Mouse (Mus musculus) CH12.LX (cell line): ENCODE measurements around the gene Parvg. TPM values are rescaled to one million over a fixed set of nuclear protein-coding genes. Genes with fewer than 3 reads are reported as not detected.

ENCODE experiments used
- DNase-seq: peaks from one replicate; pipeline ENCODE4 v3.0.0-alpha.2; 2013; ENCODE audit errors: extremely low read depth
- H3K27ac ChIP-seq: 2 replicates; pipeline ENCODE4 v1.5.1; 2012; ENCODE audit warnings: low read depth, mild to moderate bottlenecking, control low read depth, moderate library complexity; ENCODE audit not compliant: insufficient read depth
- H3K27me3 ChIP-seq: replicated peaks from 2 replicates; pipeline ENCODE3; 2012; ENCODE audit warnings: inconsistent platforms
- H3K36me3 ChIP-seq, 2 experiments: replicated peaks in 1 of 2; 2 replicates each; pipeline versions ENCODE3 to v1.6.1; 2012; ENCODE audit warnings: inconsistent platforms in 1 of 2, low read length in 1 of 2, mild to moderate bottlenecking in 1 of 2, mixed read lengths in 1 of 2, moderate library complexity in 1 of 2; ENCODE audit not compliant: control insufficient read depth in 1 of 2, insufficient read depth in 1 of 2
- H3K4me1 ChIP-seq, 2 experiments: 2 replicates each; pipeline ENCODE4 v1.6.1; 2012; ENCODE audit warnings: inconsistent platforms in 1 of 2, moderate library complexity in 1 of 2; ENCODE audit not compliant: insufficient read depth in 2 of 2, control insufficient read depth in 1 of 2
- H3K4me2 ChIP-seq: 2 replicates; pipeline ENCODE4 v1.6.1; 2012; ENCODE audit warnings: low read depth, mild to moderate bottlenecking, control low read depth; ENCODE audit not compliant: poor library complexity, insufficient read depth, severe bottlenecking
- H3K4me3 ChIP-seq, 3 experiments: fragments of 150-350 bp in 1 of 3; sonication (generic) in 1 of 3; replicated peaks in 1 of 3; 2 replicates each; pipeline versions ENCODE3 to v1.5.1; 2011 to 2012; ENCODE audit warnings: low read depth in 2 of 3, low read length in 2 of 3, mild to moderate bottlenecking in 2 of 3, moderate library complexity in 2 of 3, control low read depth in 1 of 3, improper control_type of control experiment in 1 of 3, inconsistent platforms in 1 of 3, mixed read lengths in 1 of 3; ENCODE audit not compliant: poor library complexity in 1 of 3
- H3K79me2 ChIP-seq: replicated peaks from 2 replicates; pipeline ENCODE4 v1.6.1; 2012; ENCODE audit warnings: mild to moderate bottlenecking, moderate library complexity; ENCODE audit not compliant: control insufficient read depth, poor library complexity, insufficient read depth, severe bottlenecking; ENCODE audit errors: extremely low read depth
- H3K9ac ChIP-seq: 2 replicates; pipeline ENCODE4 v1.6.1; 2012; ENCODE audit warnings: low read depth, mild to moderate bottlenecking, control low read depth, moderate library complexity; ENCODE audit not compliant: insufficient read depth
- H3K9me3 ChIP-seq: replicated peaks from 2 replicates; pipeline ENCODE3; 2012; ENCODE audit warnings: low read length, inconsistent platforms, mixed read lengths
- ELF1 ChIP-seq: IDR thresholded peaks from 2 replicates; pipeline ENCODE4 v1.6.1; 2014; ENCODE audit warnings: low read depth, mild to moderate bottlenecking, inconsistent platforms, low read length, improper control_type of control experiment
- EP300 ChIP-seq: IDR thresholded peaks from 2 replicates; pipeline ENCODE4 v1.6.1; 2011; ENCODE audit warnings: low read length, improper control_type of control experiment
- GABPA ChIP-seq: IDR thresholded peaks from 2 replicates; pipeline ENCODE4 v1.6.1; 2012; ENCODE audit warnings: low read depth, low read length, improper control_type of control experiment, inconsistent platforms; ENCODE audit not compliant: insufficient replicate concordance
- JUND ChIP-seq: conservative IDR thresholded peaks from 2 replicates; pipeline ENCODE4 v1.6.1; 2011; ENCODE audit warnings: low read depth, low read length, improper control_type of control experiment
- MAX ChIP-seq: IDR thresholded peaks from 2 replicates; pipeline ENCODE4 v1.6.1; 2011; ENCODE audit warnings: low read length, improper control_type of control experiment
- MEF2A ChIP-seq: IDR thresholded peaks from 2 replicates; pipeline ENCODE4 v1.6.1; 2014; ENCODE audit warnings: low read depth, mild to moderate bottlenecking, inconsistent platforms, low read length, improper control_type of control experiment, borderline replicate concordance
- NELFE ChIP-seq: IDR thresholded peaks from 2 replicates; pipeline ENCODE4 v1.6.1; 2011; ENCODE audit warnings: low read depth, low read length, improper control_type of control experiment
- PAX5 ChIP-seq: IDR thresholded peaks from 2 replicates; pipeline ENCODE4 v1.6.1; 2012; ENCODE audit warnings: low read length, inconsistent platforms, mixed read lengths
- POLR2A ChIP-seq: IDR thresholded peaks from 2 replicates; pipeline ENCODE4 v1.6.1; 2011; ENCODE audit warnings: low read depth, mild to moderate bottlenecking, improper control_type of control experiment, low read length
- RAD21 ChIP-seq: IDR thresholded peaks from 2 replicates; pipeline ENCODE4 v1.6.1; 2011; ENCODE audit warnings: low read depth, mild to moderate bottlenecking, low read length, improper control_type of control experiment, moderate library complexity
- TCF12 ChIP-seq: IDR thresholded peaks from 2 replicates; pipeline ENCODE4 v1.6.1; 2014; ENCODE audit warnings: low read depth, mild to moderate bottlenecking, inconsistent platforms, low read length, improper control_type of control experiment
- UBTF ChIP-seq: IDR thresholded peaks from 2 replicates; pipeline ENCODE4 v1.6.1; 2012; ENCODE audit warnings: low read depth, mild to moderate bottlenecking, inconsistent platforms, low read length, improper control_type of control experiment, moderate library complexity
- USF2 ChIP-seq: conservative IDR thresholded peaks from 2 replicates; pipeline ENCODE4 v1.6.1; 2011; ENCODE audit warnings: low read depth, low read length, improper control_type of control experiment
- dilution Hi-C: fragments of 300-500 bp; cut with MboI; formaldehyde crosslinking; loops from 2 replicates; pipeline ENCODE4 v1.14.3; 2020; ENCODE audit warnings: low sequenced_read_pairs; ENCODE audit not compliant: extremely low pct_unique_long_range_greater_than_20kb, extremely low pct_ligation_motif_present
- in situ Hi-C: fragments of 300-500 bp; cut with MboI; formaldehyde crosslinking; loops from 3 replicates; pipeline ENCODE4 v1.14.3; 2019; ENCODE audit warnings: low sequenced_read_pairs, low pct_ligation_motif_present, low pct_unique_long_range_greater_than_20kb, mixed read lengths
- polyA plus RNA-seq: library from polyadenylated mRNA; unstranded; fragments of >175 nt; gene quantifications from 2 replicates; pipeline ENCODE4 v1.2.1, GENCODE M21; 2012; ENCODE audit warnings: low read depth; ENCODE audit not compliant: insufficient read length
- total RNA-seq, 2 experiments: library from RNA; depleted of rRNA; stranded (reverse); fragments of 300-350 nt in 1 of 2; fragments of >200 nt in 1 of 2; gene quantifications; 2 replicates each; pipeline ENCODE4 v1.2.3; 2012 to 2014

The Parvg gene
- total and polyA plus RNA-seq, 3 experiments: 93.7 to 140 (median 98.3) TPM

DNA sequence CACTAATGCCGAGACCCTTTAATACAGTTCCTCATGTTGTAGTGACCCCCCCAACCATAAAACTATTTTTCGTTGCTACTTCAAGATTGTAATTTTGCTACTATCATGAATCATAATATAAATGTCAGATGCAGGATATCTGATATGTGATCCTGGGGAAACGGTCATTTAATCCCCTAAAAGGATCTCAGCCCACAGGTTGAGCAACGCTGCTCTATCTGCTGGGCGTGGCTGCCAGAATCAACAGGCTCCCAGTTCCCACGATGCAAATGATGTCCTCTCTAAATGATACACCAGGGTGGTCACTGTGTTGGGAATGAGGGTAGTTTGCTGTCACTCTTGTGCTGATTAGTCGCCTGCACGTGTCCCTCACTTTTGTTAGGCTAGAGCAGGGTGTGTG, 26.4 kb upstream of the Parvg start:
- Histone ChIP-seq H3K9me3 (no peaks in the 10 kb centered on the region), H3K9ac (no peak overlapping the region), H3K4me3 (no peak overlapping the region), H3K27ac (no peak overlapping the region)
- TF ChIP-seq USF2 (no peak), MEF2A (no peak), GABPA (no peak), UBTF (no peak), EP300 (no peak), JUND (no peak), PAX5 (no peak), MAX (no peak), RAD21 (no peak)
- TF ChIP-seq, all 38 proteins: peak for 0
- no peak for DNase-seq
- Histone ChIP-seq H3K79me2 (no peaks in the 10 kb centered on the region), H3K4me1 (peaks cover 54 to 81% of the 10 kb centered on the region in 2 experiments), H3K27me3 (peaks cover 4% of the 10 kb centered on the region), H3K4me2 (no peak overlapping the region), H3K36me3 (no peaks in the 10 kb centered on the region)
- in situ Hi-C loops (no loop called here), dilution Hi-C loops (no loop called here)

DNA sequence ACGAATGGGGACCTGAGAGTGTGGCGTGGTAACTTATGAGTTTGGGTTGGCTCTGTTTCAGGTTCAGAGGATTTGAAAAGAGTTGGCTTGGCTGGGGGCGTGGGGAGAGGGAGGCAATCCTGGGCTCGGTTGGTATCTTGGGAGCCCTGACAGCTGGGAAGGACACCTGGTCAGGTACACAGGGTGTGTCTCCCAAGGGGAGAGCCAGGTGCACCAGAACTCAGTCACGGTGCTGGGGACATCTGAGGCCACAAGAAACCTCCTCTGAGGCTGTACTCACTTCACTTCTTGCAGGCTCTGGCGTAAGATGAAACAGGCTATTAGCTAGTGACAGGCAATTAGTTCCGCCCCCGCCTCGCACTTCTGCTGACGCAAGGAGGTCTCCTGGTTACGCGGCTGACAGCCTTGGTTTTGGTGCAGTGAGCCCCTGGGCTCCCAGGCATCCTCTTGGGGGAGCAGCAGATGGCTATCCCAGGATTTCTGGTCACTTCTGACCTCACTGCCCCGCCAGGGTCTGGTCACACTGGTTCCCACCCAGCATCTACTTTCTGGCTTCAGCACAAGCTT, 24.9 kb upstream of the Parvg start:
- Histone ChIP-seq H3K4me3 (no peak overlapping the region), H3K27me3 (peaks cover 2% of the 10 kb centered on the region), H3K9me3 (no peaks in the 10 kb centered on the region), H3K4me1 (peaks cover 58 to 85% of the 10 kb centered on the region in 2 experiments), H3K4me2 (peak overlapping the region; percentile 18; the same call in 1 of the 2 replicates), H3K27ac (peak overlapping the region; percentile 50), H3K79me2 (no peaks in the 10 kb centered on the region), H3K36me3 (no peaks in the 10 kb centered on the region), H3K9ac (peak overlapping the region; percentile 2; the same call in 1 of the 2 replicates)
- TF ChIP-seq NELFE (0 out of 2 replicates have a peak, but pooled peaks have one; percentile 11), TCF12 (peak; percentile 78; the same call in 1 of the 2 replicates), POLR2A (no peak), MAX (peak; percentile 64), ELF1 (0 out of 2 replicates have a peak, but pooled peaks have one; percentile 26)
- dilution Hi-C loops (no loop called here), in situ Hi-C loops (no loop called here)
- peak; percentile 73 for DNase-seq
